In the genomic region with DNA sequence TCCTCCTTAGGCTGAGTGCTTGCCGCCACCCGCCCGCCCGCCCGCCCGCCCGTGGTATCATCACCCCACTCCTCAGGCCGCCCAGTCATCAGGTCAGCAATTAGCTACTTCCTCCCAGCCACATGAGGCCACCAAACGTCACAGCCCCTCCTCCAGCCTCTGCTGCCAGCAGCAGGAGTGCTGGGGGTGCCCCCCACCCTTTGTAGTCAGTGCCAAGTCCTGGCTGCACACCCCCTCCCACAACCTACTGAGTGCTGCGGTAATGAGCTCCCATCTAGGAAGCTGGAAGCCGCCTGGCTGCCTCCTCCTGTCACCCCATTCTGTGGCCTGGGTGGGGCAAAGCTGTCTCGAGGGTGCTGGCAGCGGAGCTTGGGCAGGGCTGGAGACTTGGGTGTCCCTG, we compare ENCODE assay signal across 9 mouse cellular contexts.
DNase-seq lines count a peak whose midpoint lies in the region; ATAC-seq and TF ChIP-seq lines count a peak whose summit lies in the region.
"Had no signal": no experiment of that assay in that cellular context is flagged by ENCODE, and none has a peak within 500 bp of the region (broad histone marks: within the 10 kb centered on the region; RNA-seq: fewer than 3 reads in every experiment).

No protein-coding gene starts in this region.

- peaks cover 46% of the 10 kb centered on the region for H3K4me1 ChIP-seq in forebrain, embryonic 10.5 days
- peaks cover 13% of the 10 kb centered on the region for H3K4me1 ChIP-seq in forebrain, embryonic 11.5 days (replicated peaks; ENCODE audit: control insufficient read depth, insufficient read depth, low read length)
- H3K4me1 ChIP-seq in forebrain, postnatal 0 days (ENCODE audit: insufficient read depth): peaks cover 10% of the 10 kb centered on the region; the same call in 1 of the 2 replicates
- H3K4me1 ChIP-seq in liver, embryonic 15.5 days (replicated peaks): no peaks in the 10 kb centered on the region

- H3K27ac ChIP-seq in forebrain, embryonic 10.5 days: peak overlapping the region; percentile 70
- H3K27ac ChIP-seq in forebrain, embryonic 11.5 days (ENCODE audit: low read depth, low read length): no peak overlapping the region
- H3K27ac ChIP-seq in forebrain, postnatal 0 days (ENCODE audit: low read depth, low read length): 0 out of 2 replicates have a peak overlapping the region, but pooled peaks have one; percentile 40
- no peak overlapping the region for H3K27ac ChIP-seq in liver, embryonic 15.5 days (replicated peaks)

- H3K27me3 ChIP-seq in forebrain, embryonic 10.5 days (ENCODE audit: poor library complexity, severe bottlenecking): peaks cover 59% of the 10 kb centered on the region
- no peaks in the 10 kb centered on the region; the same call in none of the 2 replicates for H3K27me3 ChIP-seq in forebrain, embryonic 11.5 days (ENCODE audit: control insufficient read depth, insufficient read depth, low read length)
- 0 out of 2 replicates have a peak, but pooled peaks cover 8% of the 10 kb centered on the region for H3K27me3 ChIP-seq in forebrain, postnatal 0 days (ENCODE audit: insufficient read depth, low read length)
- H3K27me3 ChIP-seq in liver, embryonic 15.5 days: peaks cover 52% of the 10 kb centered on the region

- ATAC-seq in forebrain, embryonic 11.5 days (replicated peaks; ENCODE audit: low FRiP score): no peak
- peak; percentile 81 for ATAC-seq in forebrain, postnatal 0 days
- peak; percentile 18; the same call in 1 of the 2 replicates for ATAC-seq in liver, embryonic 15.5 days (ENCODE audit: insufficient read depth)

- H3K4me3 ChIP-seq in forebrain, embryonic 10.5 days: no peak overlapping the region
- H3K4me3 ChIP-seq in forebrain, embryonic 11.5 days (ENCODE audit: low read depth, low read length): no peak overlapping the region
- H3K4me3 ChIP-seq in forebrain, postnatal 0 days (ENCODE audit: low read depth, low read length): no peak overlapping the region
- H3K4me3 ChIP-seq in liver, embryonic 15.5 days (replicated peaks): no peak overlapping the region

- H3K9me3 ChIP-seq in forebrain, embryonic 10.5 days: no peaks in the 10 kb centered on the region
- no peaks in the 10 kb centered on the region for H3K9me3 ChIP-seq in forebrain, embryonic 11.5 days (ENCODE audit: control insufficient read depth, low read length)
- H3K9me3 ChIP-seq in forebrain, postnatal 0 days (ENCODE audit: low read length): no peaks in the 10 kb centered on the region
- H3K9me3 ChIP-seq in liver, embryonic 15.5 days (replicated peaks): no peaks in the 10 kb centered on the region

- DNase-seq in forebrain, embryonic 10.5 days (ENCODE audit: extremely low spot score, low spot score): no peak
- DNase-seq in forebrain, embryonic 11.5 days (ENCODE audit: low spot score): no peak
- peak; percentile 75 for DNase-seq in 3134 (ENCODE audit: extremely low read depth, insufficient read length, low spot score)
- DNase-seq in forebrain, postnatal 0 days: peak; percentile 62
- DNase-seq in cerebellum, adult 18-20 months: no peak
- DNase-seq in adrenal gland, postnatal 25 days: no peak
- no peak for DNase-seq in adrenal gland, adult 2 months
- DNase-seq: cerebellum, adult 11-12 months had no signal

- H3K4me2 ChIP-seq in forebrain, embryonic 11.5 days (ENCODE audit: low read depth, low read length, severe bottlenecking): no peak overlapping the region
- H3K4me2 ChIP-seq in forebrain, postnatal 0 days (ENCODE audit: low read depth): no peak overlapping the region
- H3K4me2 ChIP-seq in liver, embryonic 15.5 days: no peak overlapping the region

- no peaks in the 10 kb centered on the region for H3K36me3 ChIP-seq in forebrain, embryonic 10.5 days (replicated peaks)
- no peaks in the 10 kb centered on the region for H3K36me3 ChIP-seq in forebrain, embryonic 11.5 days (ENCODE audit: control insufficient read depth, insufficient read depth, low read length)
- no peaks in the 10 kb centered on the region for H3K36me3 ChIP-seq in forebrain, postnatal 0 days (ENCODE audit: insufficient read depth)
- H3K36me3 ChIP-seq in liver, embryonic 15.5 days (replicated peaks): no peaks in the 10 kb centered on the region

- no peak for TF ChIP-seq CTCF in forebrain, postnatal 0 days (IDR thresholded peaks at IDR 0.05; ENCODE audit: low read depth)

- H3K9ac ChIP-seq in forebrain, embryonic 11.5 days (ENCODE audit: low read length): no peak overlapping the region
- no peak overlapping the region for H3K9ac ChIP-seq in forebrain, postnatal 0 days
- no peak overlapping the region for H3K9ac ChIP-seq in liver, embryonic 15.5 days

- WGBS in forebrain, embryonic 10.5 days: 60% methylated on average over 13 of the region's 13 CpGs
- 77% methylated on average over 13 of the region's 13 CpGs for WGBS in forebrain, embryonic 11.5 days
- WGBS in forebrain, postnatal 0 days: 26% methylated on average over 13 of the region's 13 CpGs
- whole genome bisulfite sequencing in liver, embryonic 15.5 days (ENCODE audit: insufficient replicate concordance): 37% methylated on average over 13 of the region's 13 CpGs

Comparison
In these comparisons a context has a peak if more than half of its experiments do, and no peak if none do; other contexts are left out.
1. DNase-seq: peak in 3134 (single experiment) and forebrain, postnatal 0 days (single experiment); none in forebrain, embryonic 10.5 days (single experiment), forebrain, embryonic 11.5 days (single experiment), cerebellum, adult 18-20 months (0 of 2), adrenal gland, postnatal 25 days (single experiment) and adrenal gland, adult 2 months (single experiment).
2. H3K27ac ChIP-seq: peak in forebrain, embryonic 10.5 days (single experiment) and forebrain, postnatal 0 days (single experiment); none in forebrain, embryonic 11.5 days (single experiment) and liver, embryonic 15.5 days (single experiment).